Mouse (Mus musculus) limb, embryonic 14.5 days (tissue): Measurements from ENCODE around the gene Frmd8. TPM values are rescaled to one million over a fixed set of nuclear protein-coding genes. Genes with fewer than 3 reads are reported as not detected.

Experiments
- ATAC-seq: fragments of 200-750 bp; cut with Nextera tagmentation; 2 replicates; pipeline ENCODE4 v1.8.0; 2017; ENCODE audit warnings: low read depth, moderate number of reproducible peaks, moderate TSS enrichment; ENCODE audit not compliant: low FRiP score
- DNase-seq: peaks from one replicate; pipeline ENCODE4 v3.0.0-alpha.2; 2015; ENCODE audit warnings: low spot score
- H3K27ac ChIP-seq: fragments of 300-500 bp; sonication (generic); replicated peaks from 2 replicates; pipeline ENCODE4 v1.5.1; 2014; ENCODE audit warnings: low read depth, mild to moderate bottlenecking, low read length, moderate library complexity, mixed read lengths
- H3K27me3 ChIP-seq: fragments of 300-500 bp; sonication (generic); 2 replicates; pipeline ENCODE4 v1.6.1; 2014; ENCODE audit warnings: low read length, mixed read lengths; ENCODE audit not compliant: control insufficient read depth, insufficient read depth
- H3K36me3 ChIP-seq: fragments of 300-500 bp; sonication (generic); 2 replicates; pipeline ENCODE4 v1.6.1; 2014; ENCODE audit warnings: mild to moderate bottlenecking, low read length, moderate library complexity, mixed read lengths; ENCODE audit not compliant: control insufficient read depth, insufficient read depth
- H3K4me1 ChIP-seq: fragments of 300-500 bp; sonication (generic); 2 replicates; pipeline ENCODE4 v1.6.1; 2014; ENCODE audit warnings: antibody characterized with exemption, low read length, mixed read lengths; ENCODE audit not compliant: control insufficient read depth, insufficient read depth
- H3K4me2 ChIP-seq: fragments of 300-500 bp; sonication (generic); replicated peaks from 2 replicates; pipeline ENCODE4 v1.6.1; 2014; ENCODE audit warnings: low read depth, mild to moderate bottlenecking, low read length, moderate library complexity; ENCODE audit not compliant: severe bottlenecking
- H3K4me3 ChIP-seq: fragments of 300-500 bp; sonication (generic); replicated peaks from 2 replicates; pipeline ENCODE4 v1.5.1; 2014; ENCODE audit warnings: low read length
- H3K9ac ChIP-seq: fragments of 300-500 bp; sonication (generic); 2 replicates; pipeline ENCODE4 v1.6.1; 2014; ENCODE audit warnings: mild to moderate bottlenecking, low read depth, low read length, moderate library complexity; ENCODE audit not compliant: severe bottlenecking
- H3K9me3 ChIP-seq: fragments of 300-500 bp; sonication (generic); 2 replicates; pipeline ENCODE4 v1.6.1; 2016; ENCODE audit warnings: low read length; ENCODE audit not compliant: control insufficient read depth
- POLR2A ChIP-seq: fragments of 200-500 bp; IDR thresholded peaks from 2 replicates; pipeline ENCODE4 v1.8.0; 2012; ENCODE audit warnings: inconsistent platforms, mild to moderate bottlenecking, moderate library complexity, borderline replicate concordance; ENCODE audit not compliant: insufficient read depth, insufficient read length; ENCODE audit errors: extremely low read depth
- WGBS: fragments of 180-500 bp; shearing (Covaris S2); extraction: QIAGEN DNeasy Blood & Tissue Kit; methylation state at CpG from one replicate; pipeline ENCODE4 v1.1.7; 2014; 5-methylcytosine and 5-hydroxymethylcytosine counted together
- polyA plus RNA-seq, 2 experiments: library from polyadenylated mRNA; depleted of rRNA in 1 of 2; stranded (reverse) in 1 of 2; unstranded in 1 of 2; fragments of >200 nt; fragmentation: Nextera tagmentation in 1 of 2; extraction: Ambion mirVana in 1 of 2; gene quantifications; 2 replicates each; pipeline versions ENCODE4 v1.2.1 to v1.2.3; 2012 to 2014

Frmd8 gene
- polyA plus RNA-seq, 2 experiments = 22.7 TPM

GRCm38 (mm10) chr19:5922119-5922942 is 47.3 kb upstream of the Frmd8 start:
- 69% methylated on average over 15 of the region's 15 CpGs for WGBS

GRCm38 (mm10) chr19:5921715-5922114 is 46.6 kb upstream of the Frmd8 start:
- WGBS = 20% methylated on average over 9 of the region's 9 CpGs
- H3K36me3 ChIP-seq = peaks cover 6% of the 10 kb centered on the region
- H3K4me2 ChIP-seq = peak overlapping the region; percentile 15; the same call in 1 of the 2 replicates
- peak overlapping the region; percentile 12; the same call in 1 of the 2 replicates for H3K9ac ChIP-seq
- no peaks in the 10 kb centered on the region for H3K4me1 ChIP-seq
- no peak overlapping the region for H3K4me3 ChIP-seq
- DNase-seq (no peak), ATAC-seq (no peak)
- no peaks in the 10 kb centered on the region for H3K9me3 ChIP-seq
- H3K27ac ChIP-seq = no peak overlapping the region
- H3K27me3 ChIP-seq = 0 out of 2 replicates have a peak, but pooled peaks cover 5% of the 10 kb centered on the region
- no peak for TF ChIP-seq POLR2A

More at GRCm38 (mm10) chr19:5922119-5922942, 47.3 kb upstream of the Frmd8 start:
- Histone ChIP-seq H3K4me2 (peak overlapping the region; percentile 15; the same call in 1 of the 2 replicates), H3K4me3 (0 out of 2 replicates have a peak overlapping the region, but pooled peaks have one; percentile 4), H3K36me3 (peaks cover 2% of the 10 kb centered on the region), H3K4me1 (peaks cover 2% of the 10 kb centered on the region; the same call in 1 of the 2 replicates), H3K9ac (no peak overlapping the region), H3K27ac (no peak overlapping the region), H3K27me3 (0 out of 2 replicates have a peak, but pooled peaks cover 5% of the 10 kb centered on the region), H3K9me3 (no peaks in the 10 kb centered on the region)
- no peak for TF ChIP-seq POLR2A
- DNase-seq = no peak
- ATAC-seq = no peak

DNA sequence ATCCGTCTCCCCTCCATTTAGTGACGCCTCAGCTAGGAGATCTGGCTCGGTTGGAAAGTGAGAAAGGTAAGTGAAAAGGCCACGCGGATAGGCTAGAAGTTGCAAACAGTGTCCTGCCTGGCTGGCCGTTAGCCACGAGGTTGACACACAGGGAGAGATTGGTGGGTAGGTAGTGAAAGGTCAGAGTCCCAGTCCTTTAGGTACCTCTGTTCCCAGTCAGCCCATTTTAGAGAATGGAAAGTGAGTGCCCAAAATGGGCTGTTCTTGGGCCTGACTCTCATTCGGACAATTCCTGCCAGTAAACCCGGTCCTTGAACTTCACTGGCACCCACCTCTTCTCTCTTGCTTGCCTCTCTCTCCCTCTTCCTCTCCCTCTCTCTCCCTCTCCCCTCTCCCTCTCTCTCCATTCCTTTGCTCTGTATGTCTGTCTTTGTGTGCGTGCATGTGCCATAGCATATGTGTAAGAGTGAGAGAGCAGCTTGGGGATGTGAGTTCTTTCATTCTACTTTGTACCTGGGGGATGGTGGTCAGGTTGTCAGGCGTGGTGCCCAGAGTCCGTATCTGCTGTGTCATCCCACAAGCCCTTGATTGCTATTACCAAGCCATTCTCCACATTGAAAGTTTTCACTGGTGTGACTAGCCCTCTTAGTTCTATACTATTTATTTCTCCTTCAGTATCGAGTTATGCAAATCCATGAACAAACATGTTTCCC is 38.1 kb upstream of the Frmd8 start, which contains the start of gene Dpf2:
Dpf2 (minus strand) TSS at position 4 of the 713 bp plus-strand sequence.
- no peaks in the 10 kb centered on the region for H3K9me3 ChIP-seq
- H3K4me2 ChIP-seq = peak within 1 kb of the TSS; percentile 75
- H3K4me3 ChIP-seq = peak within 1 kb of the TSS; percentile 98
- peaks cover 8% of the 10 kb centered on the region for H3K36me3 ChIP-seq
- H3K9ac ChIP-seq = peak within 1 kb of the TSS; percentile 95
- H3K4me1 ChIP-seq = peaks cover 19% of the 10 kb centered on the region
- WGBS = 21% methylated on average over 13 of the region's 13 CpGs
- DNase-seq = no peak
- H3K27me3 ChIP-seq = no peaks in the 10 kb centered on the region
- TF ChIP-seq POLR2A = no peak
- peak within 1 kb of the TSS; percentile 84 for H3K27ac ChIP-seq
- ATAC-seq = no peak; the same call in 1 of the 2 replicates

- ATAC-seq (peak; percentile 93), DNase-seq (peak; percentile 99)
- peak overlapping the region; percentile 98 for H3K4me3 ChIP-seq
- H3K4me2 ChIP-seq = peak overlapping the region; percentile 75
- TF ChIP-seq POLR2A = peak; percentile 97; the same call in 1 of the 2 replicates
- H3K27me3 ChIP-seq = no peaks in the 10 kb centered on the region
- H3K9me3 ChIP-seq = no peaks in the 10 kb centered on the region
- peaks cover 19% of the 10 kb centered on the region for H3K4me1 ChIP-seq
- peak overlapping the region; percentile 84 for H3K27ac ChIP-seq
- H3K36me3 ChIP-seq = peaks cover 6% of the 10 kb centered on the region
- peak overlapping the region; percentile 95 for H3K9ac ChIP-seq
- under 1% methylated on average over 46 of the region's 59 CpGs for WGBS
Measured at GRCm38 (mm10) chr19:5912103-5913006, 37.3 kb upstream of the Frmd8 start.
